Mouse (Mus musculus) erythroid progenitor cell, adult 5-6 weeks (primary cell): ENCODE measurements around the gene Dixdc1. TPM values are rescaled to one million over a fixed set of nuclear protein-coding genes. Genes with fewer than 3 reads are reported as not detected.

Experiments
- ATAC-seq: replicated peaks from 2 replicates; pipeline ENCODE4 v1.8.0; 2016; ENCODE audit warnings: moderate number of reproducible peaks, mild to moderate bottlenecking, moderate TSS enrichment, inconsistent platforms; ENCODE audit not compliant: poor library complexity, low FRiP score, severe bottlenecking
- total RNA-seq, 2 experiments: library from RNA; stranded (forward) in 1 of 2; stranded (reverse) in 1 of 2; fragments of 150-400 nt in 1 of 2; fragments of 186-747, 209-891 nt in 1 of 2; gene quantifications; 2 replicates each; pipeline versions ENCODE4 v1.2.3 to v1.2.4; 2015 to 2017; ENCODE audit warnings: low replicate concordance in 2 of 2

Dixdc1 gene
- total RNA-seq, 2 experiments from 2014 or later = not detected

DNA sequence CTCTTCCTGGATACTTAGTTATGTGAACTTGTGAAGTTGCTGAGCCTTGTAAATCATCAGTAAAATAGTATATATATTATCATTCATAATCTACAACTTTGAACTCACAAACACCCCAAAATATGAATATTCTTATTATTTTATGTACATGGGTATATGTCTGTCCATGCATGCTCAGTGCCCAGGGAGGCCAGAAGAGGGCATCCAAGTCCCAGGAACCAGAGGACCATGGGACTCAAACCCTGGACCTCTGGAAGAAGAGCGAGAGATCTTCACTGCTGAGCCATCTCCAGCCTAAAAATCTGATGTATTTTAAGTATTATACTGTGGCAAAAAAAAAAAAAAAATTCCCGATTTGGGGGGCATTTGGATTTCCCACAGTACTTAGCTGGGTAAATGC lies 30.2 kb downstream of the Dixdc1 start:
- ATAC-seq = no peak

DNA sequence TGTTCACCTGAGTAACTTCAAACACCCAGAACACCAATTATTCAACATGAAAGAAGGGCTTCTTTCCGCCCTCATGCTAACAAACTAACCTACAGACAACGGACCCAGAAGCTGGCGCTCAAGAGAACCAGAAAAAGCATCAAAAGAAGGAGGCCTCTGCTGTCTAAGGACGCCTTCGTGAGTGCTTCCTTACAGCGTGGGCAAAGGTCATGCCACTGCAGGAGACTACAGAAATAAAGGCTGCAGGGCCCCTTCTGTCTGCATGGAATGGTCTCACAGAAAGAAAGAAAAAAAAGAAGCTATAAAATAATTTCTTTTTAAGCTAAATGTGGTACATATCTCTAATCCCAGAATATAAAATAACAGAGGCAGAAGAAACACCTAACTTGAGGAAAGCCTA lies 34.4 kb downstream of the Dixdc1 start:
- ATAC-seq = no peak

DNA sequence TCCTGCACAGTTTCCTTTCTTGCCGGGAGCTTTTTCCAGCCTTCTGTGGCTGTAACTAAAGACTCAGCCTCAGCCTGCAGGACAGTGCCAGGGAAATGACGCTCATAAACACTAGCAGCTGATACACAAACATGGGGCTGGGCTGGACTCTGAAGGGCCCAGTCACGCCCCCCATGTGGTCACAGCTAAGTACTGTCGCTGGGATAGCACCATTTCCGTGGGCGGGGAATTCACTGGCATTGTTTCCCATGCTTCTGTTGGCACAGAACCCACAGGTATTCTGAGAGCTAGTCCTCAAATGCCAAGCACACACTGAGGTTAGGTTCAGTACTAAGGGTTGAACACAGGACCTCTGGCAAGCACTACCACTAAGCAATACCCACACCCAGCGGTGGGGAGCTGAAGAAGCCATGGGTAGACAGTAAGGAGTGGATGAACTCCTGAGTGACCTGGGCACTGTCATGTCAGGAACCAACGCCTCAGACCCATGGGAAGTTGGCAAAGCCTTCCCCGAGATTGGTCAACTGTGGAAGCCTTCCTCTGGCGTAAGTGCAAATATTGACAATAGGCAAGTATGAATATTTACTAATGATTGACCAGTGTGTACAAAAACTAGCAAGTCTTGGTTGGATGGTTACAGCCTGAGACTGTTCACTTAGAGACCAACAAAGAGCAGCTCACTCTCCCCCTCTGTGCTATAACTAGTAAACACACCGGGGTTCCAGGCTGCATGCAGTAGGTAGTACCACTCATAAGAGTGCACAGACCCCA lies 38.2 kb downstream of the Dixdc1 start:
- no peak for ATAC-seq

DNA sequence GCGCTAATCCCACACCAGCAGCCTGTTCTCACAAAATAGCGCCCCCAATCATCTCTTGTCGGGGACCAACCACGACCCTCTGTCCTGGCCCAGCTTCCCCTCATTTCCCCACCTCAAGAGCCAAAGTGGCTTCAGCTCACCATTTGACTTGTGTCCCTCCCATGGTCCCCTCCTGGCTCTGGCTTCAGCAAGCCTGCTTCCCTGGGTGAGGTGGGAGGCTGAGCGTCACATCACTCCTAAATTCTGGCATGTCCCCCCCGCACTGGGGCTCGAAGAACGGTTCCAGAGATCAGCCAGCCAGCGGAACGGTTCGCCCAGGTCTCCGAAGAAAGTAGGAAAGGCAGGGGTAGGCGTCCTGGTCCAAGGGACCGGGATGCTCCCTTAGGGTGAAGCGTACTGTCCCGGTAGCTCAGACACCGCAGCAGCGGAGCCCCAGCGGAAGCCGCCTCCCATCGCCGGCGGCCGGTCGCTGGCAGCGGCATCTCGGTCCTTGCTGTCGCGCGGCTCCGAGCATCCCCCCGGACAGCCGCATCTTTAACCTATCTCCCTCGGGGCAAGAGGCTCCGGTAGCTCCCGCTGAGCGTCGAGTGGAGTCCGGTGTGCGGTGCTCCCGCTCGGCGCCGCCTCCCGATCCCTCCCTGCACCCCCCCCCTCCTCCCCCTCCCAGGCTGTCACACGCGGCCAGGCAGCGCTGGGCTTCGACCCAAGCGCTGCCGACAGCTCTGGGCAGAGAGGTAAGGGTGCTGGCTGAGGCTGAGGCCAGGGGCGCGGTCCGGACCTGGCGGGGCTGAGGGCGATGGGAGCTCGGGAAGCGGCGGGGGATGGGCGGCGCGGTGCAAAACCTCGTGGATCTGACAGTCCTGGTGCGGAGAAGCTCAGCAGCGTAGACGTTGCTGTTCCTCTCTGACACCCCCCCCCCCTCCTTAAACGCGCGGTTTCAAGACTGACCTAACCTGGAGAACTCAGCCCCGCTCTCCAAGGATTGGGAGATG lies 40.6 kb downstream of the Dixdc1 start:
- ATAC-seq = no peak

DNA sequence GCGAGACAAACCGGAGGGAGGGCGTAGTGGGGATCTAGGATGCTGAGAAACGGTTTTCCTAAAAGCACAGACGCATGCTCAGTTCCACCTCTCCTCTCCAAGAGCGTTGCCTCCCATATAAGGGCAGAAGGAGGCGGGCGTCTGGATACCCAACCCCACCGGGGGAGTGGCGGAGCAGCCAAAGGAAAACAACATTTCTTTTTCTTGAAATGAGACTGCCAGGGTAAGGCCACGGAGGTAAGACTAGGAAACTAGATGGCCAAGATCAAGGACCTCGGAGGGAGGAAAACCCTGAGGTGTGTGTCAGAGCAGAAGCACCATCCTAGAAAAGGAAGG lies 41.6 kb downstream of the Dixdc1 start:
- ATAC-seq = no peak

DNA sequence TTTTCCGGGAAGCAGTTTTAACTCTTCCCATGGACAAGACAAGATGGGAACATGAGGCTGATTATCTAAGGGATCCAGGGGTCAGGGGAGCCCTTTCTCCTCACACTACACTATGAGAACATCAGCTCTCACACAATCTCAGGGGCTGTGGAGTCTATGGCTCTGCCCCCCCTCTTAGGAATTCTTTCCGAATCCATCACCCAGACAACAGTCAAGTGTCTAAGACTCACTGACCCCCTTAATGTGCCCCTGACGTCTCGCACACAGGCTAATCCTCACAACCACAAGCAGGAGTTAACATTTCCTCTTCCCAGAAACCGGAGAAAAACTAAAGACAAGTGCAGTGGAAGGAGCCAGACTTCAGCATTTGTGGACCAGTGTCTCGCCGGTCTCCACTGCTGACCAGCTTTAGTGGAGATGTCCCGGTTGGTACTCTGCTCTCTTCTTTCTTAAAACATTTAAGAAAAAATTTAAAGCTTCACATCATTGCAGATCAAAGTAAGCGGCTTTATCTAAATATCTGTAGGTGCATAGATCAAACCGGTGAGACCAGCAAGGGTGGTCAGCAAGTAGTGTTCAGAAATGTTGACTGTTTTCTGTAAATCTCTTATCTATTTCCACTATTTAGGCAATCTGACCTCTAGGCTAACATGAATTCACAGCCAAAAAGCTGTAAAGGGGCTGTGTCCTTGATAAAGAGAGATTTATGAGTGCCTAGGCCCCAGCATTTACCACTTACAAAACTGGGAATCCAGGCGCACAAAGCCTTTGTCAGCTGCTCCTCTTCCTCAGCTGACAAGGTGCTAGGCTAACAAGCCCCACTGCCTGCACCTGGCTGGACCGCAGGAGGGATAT lies 42.2 kb downstream of the Dixdc1 start:
- ATAC-seq = 0 out of 2 replicates have a peak, but pooled peaks have one; percentile 16

DNA sequence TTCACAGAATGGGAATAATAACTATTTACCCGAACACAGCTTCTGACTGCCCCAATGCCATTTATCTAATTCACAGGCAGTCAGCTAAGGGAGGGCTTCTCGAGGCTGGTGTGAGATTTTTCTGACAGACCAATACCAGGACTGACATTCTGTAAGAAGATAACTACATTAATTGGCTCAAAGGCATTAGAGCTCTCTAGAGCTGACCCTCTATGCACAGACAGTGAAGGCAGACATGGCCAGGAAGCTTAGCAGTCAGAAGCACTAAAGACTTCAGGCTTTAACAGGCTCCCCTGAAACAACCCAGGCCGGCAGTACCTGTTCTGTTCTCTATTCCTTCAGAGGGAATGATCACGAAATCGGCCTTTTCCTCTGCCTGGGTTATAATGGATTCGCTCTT lies 44.2 kb downstream of the Dixdc1 start:
- ATAC-seq = no peak

DNA sequence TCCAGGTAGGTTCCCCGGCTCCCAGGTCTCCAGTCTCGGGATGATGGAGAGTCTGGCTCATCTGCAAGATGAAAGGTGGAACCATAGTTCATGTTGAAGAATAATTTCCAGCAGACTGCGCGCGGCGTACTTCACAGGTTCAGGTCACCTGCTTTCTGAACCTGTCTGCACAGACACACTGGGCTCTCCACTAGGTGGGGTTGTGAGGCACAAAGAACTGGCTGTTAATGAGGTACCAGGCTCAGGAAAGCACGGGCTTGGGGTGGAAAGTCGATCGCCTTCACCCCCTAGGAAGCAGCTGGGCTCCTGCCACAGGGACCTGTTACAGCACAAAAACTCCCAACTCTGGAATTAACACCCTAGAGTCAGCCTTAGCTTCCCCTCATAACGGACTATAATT lies 45.7 kb downstream of the Dixdc1 start:
- ATAC-seq = no peak

DNA sequence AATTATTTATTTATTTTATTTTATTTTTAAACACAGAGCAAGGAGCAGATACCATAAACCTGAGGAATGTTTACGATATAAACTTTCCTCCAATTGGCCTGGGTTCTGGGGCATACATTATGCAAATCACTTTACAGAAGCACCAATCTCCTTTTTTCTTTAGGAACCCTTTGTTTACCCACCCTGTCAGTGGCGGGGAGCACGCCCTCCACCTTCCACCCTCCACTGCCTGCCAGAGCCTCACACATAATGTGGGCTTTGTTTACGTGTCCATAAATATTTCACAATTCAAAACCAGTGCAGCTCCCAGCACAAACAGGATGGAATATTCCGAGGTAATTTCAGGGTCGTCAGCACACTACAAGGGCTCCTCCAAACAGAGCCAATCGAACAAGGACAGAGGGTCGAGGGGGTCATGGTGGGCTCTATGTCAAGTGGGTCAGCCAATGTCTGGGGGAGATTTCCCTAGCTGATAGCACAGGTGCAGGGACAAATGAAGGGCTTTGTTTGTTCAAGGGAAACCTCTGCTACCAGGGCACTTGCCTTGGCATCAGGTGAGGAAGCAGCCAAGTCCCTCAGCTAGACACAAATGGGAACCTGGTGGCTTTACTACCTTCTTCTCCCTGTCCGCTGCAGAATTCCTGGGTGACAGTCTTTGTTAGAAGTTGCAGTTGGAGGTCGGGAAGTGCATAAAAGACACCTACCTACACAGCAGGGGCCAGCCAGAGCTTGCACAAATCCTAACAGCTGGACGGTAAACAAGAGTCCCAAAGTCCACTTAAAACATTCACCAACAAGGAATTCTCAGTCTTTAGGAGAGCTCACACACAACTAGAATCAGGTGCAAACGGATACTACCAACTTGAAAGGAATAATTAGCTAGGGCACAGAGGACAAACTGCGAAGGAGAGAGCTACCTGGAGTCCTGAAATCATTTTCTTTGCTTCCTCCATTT lies 46.4 kb downstream of the Dixdc1 start:
- ATAC-seq = no peak

DNA sequence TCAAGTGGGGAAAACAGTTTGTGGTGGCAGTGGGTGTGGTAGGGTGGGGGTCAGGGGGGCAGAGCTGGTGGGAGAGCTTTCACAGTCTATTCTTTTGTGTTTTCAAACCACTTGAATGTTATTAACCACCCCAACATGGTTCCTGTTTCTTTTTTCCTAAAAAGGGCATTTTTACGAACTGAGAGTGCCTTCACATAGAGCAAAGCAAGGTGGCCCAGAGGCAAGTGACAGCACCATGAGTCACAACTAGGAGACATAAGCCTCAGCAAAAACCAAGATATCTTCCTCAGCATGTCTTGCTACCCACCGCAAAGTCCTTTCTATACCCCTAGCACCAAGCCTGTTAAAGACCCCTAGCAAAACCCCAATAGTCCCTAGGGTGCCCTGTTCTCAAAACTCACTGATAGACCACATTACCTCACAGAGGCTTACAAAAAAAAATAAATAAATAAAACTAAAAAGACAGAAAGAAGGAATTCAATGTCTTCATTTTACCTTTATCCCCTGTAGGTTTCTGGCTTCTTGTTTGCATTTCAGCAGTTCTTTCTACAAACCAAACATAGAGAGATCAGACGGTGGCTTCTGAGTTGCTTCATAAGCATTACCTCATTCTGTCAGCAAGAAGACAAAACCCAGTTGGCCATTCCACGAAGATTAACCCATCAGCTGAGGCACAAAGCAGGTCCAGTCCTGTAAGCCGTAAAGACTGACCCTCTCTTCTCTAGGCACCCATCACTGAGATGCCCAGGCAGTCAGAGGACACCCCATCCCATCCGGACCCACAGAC lies 52.3 kb downstream of the Dixdc1 start:
- no peak for ATAC-seq

DNA sequence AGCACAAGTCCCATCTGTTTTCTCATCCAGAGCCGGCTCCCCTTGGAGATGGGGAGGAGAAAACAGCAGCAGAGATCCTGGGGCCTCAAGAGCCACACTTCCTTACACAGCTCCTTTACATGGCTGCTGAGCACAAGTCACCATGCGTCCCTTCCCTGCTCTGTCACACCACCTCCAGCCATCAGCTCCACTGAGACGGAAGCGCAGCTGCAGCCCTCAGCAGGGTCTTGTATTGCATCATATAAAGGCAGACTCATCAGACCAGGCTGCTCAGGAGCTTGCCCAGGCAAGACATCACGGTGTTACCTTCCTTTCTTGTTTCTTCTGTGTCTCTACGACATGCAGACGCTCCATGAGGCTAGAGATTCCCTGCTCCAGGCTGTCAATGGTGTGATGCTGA lies 57.6 kb downstream of the Dixdc1 start:
- ATAC-seq = no peak

DNA sequence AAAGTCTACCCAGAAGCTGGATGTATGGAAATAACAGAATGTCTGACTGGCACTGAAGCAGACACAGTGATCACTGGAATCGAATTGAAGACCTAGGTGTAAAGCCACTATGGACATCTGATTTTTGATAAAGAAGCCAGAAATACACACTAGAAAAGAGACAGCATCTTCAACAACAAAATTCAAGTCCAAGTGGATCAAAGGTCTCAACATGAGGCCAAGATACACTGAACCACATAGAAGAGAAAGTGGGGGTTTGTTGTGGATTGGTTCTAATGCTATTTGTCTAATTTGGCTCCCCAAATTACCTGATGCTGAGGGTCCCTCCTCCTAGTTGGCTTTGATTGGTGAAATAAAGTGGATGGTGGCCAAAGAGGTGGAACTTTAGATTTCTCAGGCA lies 59.9 kb downstream of the Dixdc1 start:
- no peak for ATAC-seq

DNA sequence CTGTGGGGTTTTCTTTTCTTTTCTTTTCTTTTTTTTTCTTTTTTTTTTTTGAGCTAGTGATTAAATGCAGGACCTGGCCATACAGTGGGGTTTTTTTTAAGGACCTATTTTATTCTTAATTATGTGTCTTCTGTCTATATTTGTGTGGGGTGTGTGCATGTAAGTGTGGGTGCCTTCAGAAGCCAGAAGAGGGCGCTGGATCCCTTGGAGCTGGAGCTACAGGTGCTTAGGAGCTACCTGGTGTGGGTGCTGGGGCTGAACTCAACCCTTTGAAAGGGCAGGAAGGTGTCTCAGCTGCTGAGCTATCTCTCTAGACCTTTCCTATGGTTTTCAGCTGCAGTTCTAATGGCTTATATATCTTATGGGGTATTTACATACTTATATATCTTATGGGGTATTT lies 64.5 kb downstream of the Dixdc1 start:
- ATAC-seq = no peak

DNA sequence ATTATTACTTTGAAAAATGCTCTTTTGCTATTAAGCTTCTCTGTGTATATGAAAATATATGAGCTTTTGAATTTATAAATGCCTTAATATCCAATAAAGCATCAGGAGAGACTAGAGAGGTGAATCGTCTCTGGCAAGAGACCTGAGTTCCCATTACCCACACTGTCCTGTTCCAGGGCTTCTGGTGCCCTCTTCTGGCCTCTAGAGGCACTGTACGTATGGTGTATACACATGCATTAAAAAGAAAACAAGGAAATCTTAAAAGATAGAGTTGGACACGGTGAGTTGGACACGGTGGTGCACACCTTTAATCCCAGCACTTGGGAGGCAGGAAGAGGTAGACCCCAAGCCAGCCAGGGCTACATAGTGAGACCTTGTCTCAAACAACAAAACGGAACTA lies 68.6 kb downstream of the Dixdc1 start:
- peak; percentile 79 for ATAC-seq

DNA sequence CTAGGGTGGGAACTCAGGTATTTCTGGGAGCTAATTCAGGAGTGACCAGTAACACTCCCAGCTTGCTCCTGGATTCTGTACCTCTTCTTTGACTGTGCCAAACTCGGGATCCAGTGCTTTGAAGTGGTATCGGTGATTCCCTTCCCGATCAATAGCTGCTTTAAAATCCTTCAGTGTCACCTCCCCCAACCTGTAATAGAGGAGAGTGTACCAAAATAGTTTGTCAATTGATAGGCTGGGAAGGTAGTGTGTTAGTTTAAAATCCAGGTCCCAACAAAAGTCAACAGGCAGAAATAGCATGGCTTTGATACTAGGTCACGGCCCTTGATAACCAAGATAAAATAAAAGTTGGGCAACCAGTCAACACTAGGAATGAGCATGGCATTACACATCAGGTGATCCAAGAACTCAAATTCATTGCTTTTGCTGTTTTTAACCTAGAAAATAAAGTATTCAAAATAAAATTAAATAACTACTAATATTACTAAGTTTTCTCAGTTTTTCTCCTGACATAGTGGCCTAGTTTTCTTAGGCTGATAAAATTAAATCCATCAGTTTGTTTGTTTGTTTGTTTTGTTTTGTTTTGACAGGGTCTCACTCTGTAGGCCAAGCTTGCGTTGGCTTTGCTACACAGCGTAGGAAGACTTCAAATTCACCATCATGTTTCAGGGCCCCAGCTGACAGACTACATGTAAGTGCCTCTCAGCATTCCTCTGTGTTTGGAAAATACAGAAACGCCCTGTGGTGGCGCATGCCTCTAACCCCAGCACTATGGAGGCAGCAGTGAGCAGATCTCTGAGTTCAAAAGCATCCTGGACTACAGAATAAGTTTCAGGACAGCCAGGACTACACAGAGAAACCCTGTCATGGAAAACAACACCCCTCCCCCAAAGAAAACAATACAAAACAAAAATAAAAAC lies 71.5 kb downstream of the Dixdc1 start:
- no peak for ATAC-seq

DNA sequence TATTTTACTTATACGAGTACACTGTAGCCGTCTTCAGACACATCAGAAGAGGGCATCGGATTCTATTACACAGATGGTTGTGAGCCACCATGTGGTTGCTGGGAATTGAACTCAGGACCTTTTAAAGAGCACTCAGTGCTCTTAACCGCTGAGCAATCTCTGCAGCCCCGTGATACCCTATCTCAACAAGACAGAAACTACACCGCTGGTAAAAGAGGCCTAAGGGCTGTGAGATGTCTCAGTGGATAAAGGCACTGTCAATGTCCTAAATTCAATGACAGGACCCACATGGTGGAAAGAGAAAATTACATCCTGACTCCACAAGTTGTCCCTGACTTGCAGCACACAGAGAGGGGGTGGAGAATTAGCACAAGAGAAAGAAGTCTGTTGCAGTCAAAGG lies 72.9 kb downstream of the Dixdc1 start:
- ATAC-seq = no peak

DNA sequence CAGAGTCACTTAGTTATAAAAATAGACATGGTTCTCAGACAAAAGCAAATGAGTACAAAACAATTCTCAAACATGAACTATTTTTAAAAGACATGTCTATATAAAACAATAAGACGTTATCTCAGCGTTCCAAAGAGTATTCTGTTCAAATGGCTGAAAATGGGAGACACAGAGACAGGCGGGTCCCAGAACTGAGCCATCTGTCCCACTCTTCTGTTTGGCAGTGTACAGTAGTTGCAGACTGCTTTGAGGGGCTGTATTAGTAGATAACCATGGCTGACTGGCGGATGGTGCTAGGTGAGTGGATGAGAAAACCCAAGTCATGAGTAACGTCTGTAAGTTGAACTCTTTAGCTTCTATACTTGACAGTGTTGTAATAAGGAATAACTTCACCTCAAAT lies 74.5 kb downstream of the Dixdc1 start:
- no peak for ATAC-seq
